Mouse (Mus musculus): ENCODE measurements at regions not wholly inside any gene's neighbourhood (a gene's known extent, or its start where the extent isn't known, plus 50 kb on each side); places are given as distances from the start of the nearest gene placed in this dataset.

- no peaks in the 10 kb centered on the region for H3K27me3 ChIP-seq
- H3K27ac ChIP-seq = no peak overlapping the region
- H3K9me3 ChIP-seq (replicated peaks) = no peaks in the 10 kb centered on the region
- no peak overlapping the region for H3K9ac ChIP-seq
- ATAC-seq (ENCODE audit: low FRiP score) = no peak
- H3K36me3 ChIP-seq = no peaks in the 10 kb centered on the region
- 52% methylated on average over 3 of the region's 3 CpGs for WGBS
- H3K4me2 ChIP-seq (replicated peaks) = no peak overlapping the region
- H3K4me1 ChIP-seq = no peaks in the 10 kb centered on the region
- no peak overlapping the region for H3K4me3 ChIP-seq
Measured at GRCm38 (mm10) chr8:4411126-4411525, 81.7 kb upstream of the Cers4 start.

GRCm38 (mm10) chr8:4411836-4412235 is 81.0 kb upstream of the Cers4 start:
- no peak for ATAC-seq (ENCODE audit: low FRiP score)
- no peaks in the 10 kb centered on the region for H3K9me3 ChIP-seq (replicated peaks)

GRCm38 (mm10) chr8:4413206-4413605 is 79.6 kb upstream of the Cers4 start:
- H3K4me2 ChIP-seq (replicated peaks) = no peak overlapping the region
- no peaks in the 10 kb centered on the region for H3K27me3 ChIP-seq
- H3K36me3 ChIP-seq = no peaks in the 10 kb centered on the region
- peak; percentile 53; the same call in 1 of the 2 replicates for ATAC-seq (ENCODE audit: low FRiP score)
- H3K4me3 ChIP-seq = no peak overlapping the region
- 46% methylated on average over 6 of the region's 6 CpGs for WGBS
- H3K9me3 ChIP-seq (replicated peaks) = no peaks in the 10 kb centered on the region
- H3K4me1 ChIP-seq = no peaks in the 10 kb centered on the region
- H3K27ac ChIP-seq = no peak overlapping the region
- H3K9ac ChIP-seq = no peak overlapping the region

More at GRCm38 (mm10) chr8:4411836-4412235, 81.0 kb upstream of the Cers4 start:
- WGBS = 87% methylated on average over 2 of the region's 2 CpGs
- Histone ChIP-seq H3K27me3 (no peaks in the 10 kb centered on the region), H3K4me3 (no peak overlapping the region), H3K27ac (no peak overlapping the region), H3K4me2 (replicated peaks) (no peak overlapping the region), H3K4me1 (no peaks in the 10 kb centered on the region), H3K9ac (no peak overlapping the region), H3K36me3 (no peaks in the 10 kb centered on the region)

- Histone ChIP-seq H3K4me1 (no peaks in the 10 kb centered on the region), H3K9ac (no peak overlapping the region), H3K4me2 (replicated peaks) (no peak overlapping the region), H3K4me3 (no peak overlapping the region), H3K36me3 (no peaks in the 10 kb centered on the region), H3K27me3 (no peaks in the 10 kb centered on the region), H3K27ac (no peak overlapping the region), H3K9me3 (replicated peaks) (no peaks in the 10 kb centered on the region)
- peak; percentile 67; the same call in 1 of the 2 replicates for ATAC-seq (ENCODE audit: low FRiP score)
- WGBS = 30% methylated on average over 4 of the region's 4 CpGs
Measured at GRCm38 (mm10) chr8:4413764-4414163, 79.1 kb upstream of the Cers4 start.

GRCm38 (mm10) chr8:4417141-4417540 is 75.7 kb upstream of the Cers4 start:
- Histone ChIP-seq H3K4me2 (replicated peaks) (no peak overlapping the region), H3K9me3 (replicated peaks) (no peaks in the 10 kb centered on the region), H3K27ac (no peak overlapping the region), H3K4me1 (no peaks in the 10 kb centered on the region), H3K36me3 (no peaks in the 10 kb centered on the region), H3K27me3 (no peaks in the 10 kb centered on the region), H3K4me3 (no peak overlapping the region), H3K9ac (no peak overlapping the region)
- 80% methylated on average over 3 of the region's 3 CpGs for WGBS
- no peak for ATAC-seq (ENCODE audit: low FRiP score)

- H3K27ac ChIP-seq = no peak overlapping the region
- H3K4me2 ChIP-seq (replicated peaks) = no peak overlapping the region
- H3K9me3 ChIP-seq (replicated peaks) = no peaks in the 10 kb centered on the region
- no peaks in the 10 kb centered on the region for H3K27me3 ChIP-seq
- H3K9ac ChIP-seq = no peak overlapping the region
- ATAC-seq (ENCODE audit: low FRiP score) = no peak
- H3K36me3 ChIP-seq = no peaks in the 10 kb centered on the region
- H3K4me1 ChIP-seq = no peaks in the 10 kb centered on the region
- WGBS = 90% methylated on average over 2 of the region's 2 CpGs
- H3K4me3 ChIP-seq = no peak overlapping the region
Measured at GRCm38 (mm10) chr8:4433161-4433560, 59.7 kb upstream of the Cers4 start.

GRCm38 (mm10) chr8:4436546-4436945 is 56.3 kb upstream of the Cers4 start:
- no peaks in the 10 kb centered on the region for H3K36me3 ChIP-seq
- no peaks in the 10 kb centered on the region for H3K4me1 ChIP-seq
- WGBS = 51% methylated on average over 3 of the region's 3 CpGs
- no peak overlapping the region for H3K4me2 ChIP-seq (replicated peaks)
- H3K4me3 ChIP-seq = no peak overlapping the region
- ATAC-seq (ENCODE audit: low FRiP score) = no peak
- H3K27ac ChIP-seq = no peak overlapping the region
- H3K9ac ChIP-seq = no peak overlapping the region
- H3K9me3 ChIP-seq (replicated peaks) = no peaks in the 10 kb centered on the region
- no peaks in the 10 kb centered on the region for H3K27me3 ChIP-seq

All from hindbrain, embryonic 12.5 days (tissue).